Mouse (Mus musculus) telencephalon, adult 2 months (tissue): Measurements from ENCODE around the gene Agxt2.

Experiments used
- DNase-seq: peaks from one replicate; pipeline ENCODE4 v3.0.0-alpha.2; 2011; ENCODE audit warnings: low read depth, low spot score

Agxt2 gene

DNA sequence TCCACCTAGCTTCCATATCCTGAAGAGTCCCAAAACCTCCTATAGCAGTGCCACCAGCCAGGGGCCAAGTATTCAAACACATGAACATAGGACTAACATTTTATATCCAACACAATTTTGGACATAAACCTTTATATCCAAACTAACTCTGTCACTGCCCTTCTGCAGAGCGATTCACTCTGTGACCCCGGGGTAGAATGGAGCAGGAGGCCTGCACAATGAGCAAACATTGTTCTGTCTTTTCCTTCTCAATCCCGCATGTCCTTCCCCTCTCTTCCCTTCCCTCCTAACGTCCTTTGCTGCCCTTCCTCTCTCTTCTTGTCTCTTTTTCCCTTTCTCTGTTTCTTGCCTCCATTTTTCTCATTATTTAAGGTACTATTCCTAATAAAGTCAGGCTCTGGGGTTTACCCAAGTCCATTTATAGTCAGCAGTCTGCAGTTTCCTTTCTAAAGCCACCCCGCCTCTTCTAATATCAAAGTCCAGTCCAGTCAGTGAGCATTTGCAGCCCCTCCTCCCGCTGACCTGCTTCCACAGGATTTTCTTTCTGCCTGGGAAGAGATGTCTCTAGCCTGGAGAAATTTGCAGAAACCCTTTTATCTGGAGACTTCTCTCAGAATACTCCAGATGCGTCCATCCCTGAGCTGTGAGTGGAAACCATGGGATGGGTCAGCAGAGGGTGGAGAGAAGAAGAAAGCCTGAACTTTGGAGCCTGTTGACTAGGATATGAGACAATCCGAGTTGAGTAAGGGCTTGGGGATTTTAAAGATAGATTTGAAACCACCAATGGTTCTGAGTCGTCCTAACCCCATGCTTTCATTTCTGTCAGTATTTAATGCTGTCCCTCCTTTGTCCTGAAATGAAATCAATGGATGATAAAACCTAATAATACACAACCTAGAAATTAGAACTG, at the start of gene Agxt2:
Gene Agxt2, plus strand, starts transcription at position 494 of the 910 bp plus-strand sequence.
- DNase-seq = no peak

GRCm38 (mm10) chr15:10311826-10312225, 46.5 kb upstream of the Agxt2 start:
- DNase-seq = no peak

GRCm38 (mm10) chr15:10313522-10314455, 44.5 kb upstream of the Agxt2 start:
- DNase-seq = peak; percentile 45

GRCm38 (mm10) chr15:10325080-10325479, 33.3 kb upstream of the Agxt2 start, which contains the start of gene Gm21973:
Gene Gm21973, plus strand, starts transcription at chr15:10325380.
- no peak for DNase-seq

DNA sequence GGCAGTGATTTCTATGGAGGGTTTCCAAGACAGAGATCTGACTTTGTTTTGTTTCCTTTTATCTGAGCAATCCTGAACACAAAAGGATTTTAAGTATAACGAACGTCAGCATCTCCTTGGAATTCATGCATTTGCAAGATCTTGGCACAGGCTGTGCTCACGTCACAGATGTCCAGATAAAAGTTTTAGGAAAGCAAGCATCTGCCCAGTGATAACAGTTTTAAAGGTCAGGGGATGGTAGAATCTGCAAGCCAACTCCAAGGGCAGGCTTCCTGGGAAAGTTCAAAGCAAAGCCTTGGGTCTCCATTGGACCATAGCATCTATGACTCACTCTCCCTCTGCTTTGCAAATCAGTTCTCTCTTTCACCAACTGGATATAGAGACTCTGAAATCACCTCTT, 27.7 kb upstream of the Agxt2 start:
- DNase-seq = no peak

- no peak for DNase-seq
These were observed 25.8 kb upstream of the Agxt2 start for GRCm38 (mm10) chr15:10332566-10332965.

DNA sequence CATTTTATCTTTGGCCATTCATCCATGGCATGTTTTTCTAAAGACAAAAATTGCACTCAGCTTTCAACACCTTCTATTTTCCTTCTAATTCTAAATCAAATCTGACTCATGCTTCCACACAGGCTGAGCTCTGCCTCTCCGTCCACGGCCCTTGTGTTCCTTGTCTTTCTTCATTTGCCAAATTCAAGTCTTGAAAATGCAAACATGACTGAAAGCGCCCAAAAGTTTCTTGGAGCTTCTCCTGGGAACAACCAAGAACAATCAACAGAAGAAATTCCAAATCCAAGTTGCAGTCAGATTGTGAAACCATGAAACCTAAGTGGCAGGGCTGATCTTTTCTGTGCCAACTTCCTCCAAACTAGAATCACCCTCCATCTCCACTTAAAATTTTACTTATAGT, 19.7 kb upstream of the Agxt2 start:
- no peak for DNase-seq

GRCm38 (mm10) chr15:10347044-10347443, 11.3 kb upstream of the Agxt2 start:
- DNase-seq = no peak

DNA sequence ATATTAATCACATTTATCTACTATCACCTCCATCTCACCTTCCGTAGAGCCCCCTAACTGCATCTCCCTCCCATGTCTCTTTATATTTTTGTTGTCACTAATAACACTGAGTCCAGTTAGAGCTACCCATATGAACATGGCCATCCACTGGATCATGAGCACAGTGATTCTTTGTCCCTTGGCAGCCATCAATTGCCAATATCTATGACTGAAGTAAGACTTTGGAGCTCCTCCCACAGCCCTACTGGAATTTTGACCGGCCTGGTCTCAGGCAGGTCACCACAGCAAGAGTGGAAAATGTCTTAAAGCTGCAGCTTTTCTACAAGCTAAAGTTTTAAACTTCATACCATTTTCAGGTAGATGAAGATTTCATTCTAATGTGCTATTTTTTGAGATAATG, 8.0 kb downstream of the Agxt2 start:
- DNase-seq = no peak

- no peak for DNase-seq
These were observed 17.1 kb downstream of the Agxt2 start for GRCm38 (mm10) chr15:10375404-10375803.

DNA sequence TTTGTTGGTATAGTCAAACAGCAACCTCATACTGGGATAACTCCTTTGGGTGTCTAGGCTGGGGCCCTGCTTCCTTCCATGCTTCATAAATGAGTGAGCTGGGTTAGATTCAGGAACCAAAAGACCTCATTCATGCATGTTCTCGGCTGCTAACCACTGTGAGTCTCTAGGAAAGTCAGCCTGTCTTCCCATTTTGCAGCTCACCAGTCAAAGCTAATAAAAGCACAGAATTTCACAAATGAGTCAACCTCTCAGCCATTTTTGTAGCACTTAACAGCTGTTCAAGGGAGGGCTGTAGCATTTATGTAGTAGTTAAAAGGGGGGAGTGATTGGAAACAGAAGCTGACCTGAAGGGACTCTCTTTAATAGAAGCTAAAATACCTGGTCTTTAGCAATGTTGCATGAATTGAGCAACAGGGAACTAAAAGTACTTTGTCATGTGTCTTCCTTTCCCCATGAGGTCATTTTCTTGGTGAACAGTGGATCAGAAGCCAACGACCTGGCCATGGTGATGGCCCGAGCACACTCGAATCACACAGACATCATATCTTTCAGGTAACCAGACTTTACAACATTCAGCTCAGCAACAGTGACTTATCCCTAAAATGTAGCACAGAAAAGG, 20.1 kb downstream of the Agxt2 start:
- peak; percentile 26 for DNase-seq

DNA sequence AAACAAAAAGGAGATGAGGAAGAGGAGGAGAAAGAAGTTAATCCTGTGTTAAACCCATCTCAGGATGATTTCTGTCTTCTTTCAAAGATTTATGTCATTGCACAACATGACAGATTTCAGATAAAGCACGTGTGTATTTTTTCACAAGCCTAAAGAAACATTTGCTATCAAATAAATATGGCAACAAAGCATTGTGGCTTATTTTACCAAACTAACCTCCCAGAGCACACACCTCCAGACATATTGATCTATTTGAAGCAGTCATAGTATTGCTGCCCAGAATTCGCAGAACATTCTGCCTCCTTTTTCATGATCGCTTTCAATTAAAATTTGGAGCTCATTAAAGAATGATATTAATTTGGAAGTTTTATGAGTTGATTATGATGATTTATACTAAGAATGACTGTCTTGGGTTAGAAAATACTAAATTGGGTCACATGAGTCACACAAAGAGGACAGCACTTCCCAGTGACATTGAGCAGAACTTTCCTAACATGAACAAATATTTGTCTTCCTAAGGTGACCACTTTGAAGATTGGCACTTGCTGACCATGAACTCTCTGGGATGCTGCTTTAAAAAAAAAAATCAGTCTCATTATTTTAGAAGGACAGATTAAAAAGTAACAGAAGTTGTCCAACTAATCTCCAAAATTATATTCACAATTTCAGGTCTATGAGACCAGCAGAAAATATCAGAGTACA, 21.6 kb downstream of the Agxt2 start:
- DNase-seq = no peak

DNA sequence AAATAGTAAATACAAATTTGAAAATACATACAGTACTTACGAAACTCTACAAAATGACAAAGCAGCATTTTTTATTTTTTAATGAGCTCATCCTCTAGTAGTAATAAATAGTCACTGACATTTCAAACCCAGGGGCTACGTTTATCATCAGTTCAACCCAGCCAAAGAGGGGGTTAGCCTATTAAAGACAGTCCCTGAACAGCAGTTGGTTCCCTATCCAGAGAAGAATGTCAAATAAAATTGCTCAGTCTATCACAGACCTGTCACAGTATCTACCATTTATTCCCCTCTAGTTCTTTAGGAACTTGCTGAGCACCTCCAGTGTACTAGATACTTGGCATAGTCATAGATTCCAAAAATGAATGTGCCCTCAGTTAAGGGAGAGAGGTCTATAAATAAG, 28.9 kb downstream of the Agxt2 start:
- DNase-seq = no peak

DNA sequence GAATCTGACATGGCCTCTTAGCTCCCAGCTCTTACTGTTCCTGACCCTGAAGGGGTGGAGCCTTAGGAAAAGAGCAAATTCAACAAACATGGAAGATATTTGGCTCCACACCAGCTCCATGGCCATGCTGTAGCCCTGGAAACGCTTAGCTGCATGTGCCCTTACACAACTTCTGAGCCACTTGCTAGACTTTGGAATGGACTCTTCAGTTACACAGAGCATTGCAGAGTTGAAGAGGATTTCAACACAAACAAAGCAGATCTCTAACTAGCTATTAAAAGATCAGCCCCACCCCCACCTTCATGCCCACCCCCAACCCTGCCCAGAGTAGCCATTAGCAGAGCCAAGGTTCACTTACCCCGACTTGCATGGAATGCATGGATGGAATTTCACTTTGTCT, 41.5 kb downstream of the Agxt2 start:
- no peak for DNase-seq

- peak; percentile 49 for DNase-seq
These were observed 42.1 kb downstream of the Agxt2 start for GRCm38 (mm10) chr15:10400415-10400814.

DNA sequence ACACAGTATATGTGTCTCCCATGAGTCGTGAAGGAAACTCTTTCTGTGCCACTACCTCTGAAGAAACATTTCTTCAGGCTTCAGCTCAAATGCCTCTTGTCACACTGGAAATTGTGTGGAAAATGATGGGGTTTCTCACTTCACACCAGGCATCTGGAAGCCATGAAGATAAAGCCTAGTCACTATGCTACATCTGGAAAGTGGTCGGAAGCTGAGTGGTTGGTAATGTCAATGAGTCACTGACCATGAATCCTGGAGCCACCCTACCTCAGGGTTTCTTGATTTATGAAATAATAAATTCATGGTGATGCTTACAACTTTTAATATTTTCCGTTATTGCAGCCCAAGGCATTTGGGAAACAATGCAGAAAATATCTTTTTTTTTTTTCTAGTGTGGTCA, 51.5 kb downstream of the Agxt2 start:
- DNase-seq = no peak

DNA sequence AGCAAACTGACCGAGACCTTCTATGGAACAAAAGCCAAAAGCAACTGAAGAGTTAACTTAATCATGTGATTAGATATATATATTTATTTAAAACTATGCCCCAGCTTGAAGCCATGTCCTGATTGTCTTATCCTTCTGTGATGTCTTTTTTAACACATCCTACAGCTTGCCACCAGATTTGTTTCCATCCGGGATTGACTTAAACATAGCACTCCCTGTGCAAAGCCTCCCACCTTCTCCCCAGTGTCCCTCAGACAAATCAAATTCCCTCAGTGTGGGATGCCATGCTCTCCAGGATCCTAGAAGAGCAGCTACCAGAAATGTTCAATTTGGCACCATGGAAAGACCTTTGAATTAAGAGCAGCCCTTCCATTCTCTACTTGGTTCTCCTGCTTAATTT, 52.5 kb downstream of the Agxt2 start:
- peak; percentile 76 for DNase-seq

GRCm38 (mm10) chr15:10413656-10414055, 55.3 kb downstream of the Agxt2 start:
- DNase-seq = peak; percentile 79

GRCm38 (mm10) chr15:10421138-10421784, 62.9 kb downstream of the Agxt2 start:
- DNase-seq = no peak

GRCm38 (mm10) chr15:10421785-10422144, 63.4 kb downstream of the Agxt2 start:
- no peak for DNase-seq

DNA sequence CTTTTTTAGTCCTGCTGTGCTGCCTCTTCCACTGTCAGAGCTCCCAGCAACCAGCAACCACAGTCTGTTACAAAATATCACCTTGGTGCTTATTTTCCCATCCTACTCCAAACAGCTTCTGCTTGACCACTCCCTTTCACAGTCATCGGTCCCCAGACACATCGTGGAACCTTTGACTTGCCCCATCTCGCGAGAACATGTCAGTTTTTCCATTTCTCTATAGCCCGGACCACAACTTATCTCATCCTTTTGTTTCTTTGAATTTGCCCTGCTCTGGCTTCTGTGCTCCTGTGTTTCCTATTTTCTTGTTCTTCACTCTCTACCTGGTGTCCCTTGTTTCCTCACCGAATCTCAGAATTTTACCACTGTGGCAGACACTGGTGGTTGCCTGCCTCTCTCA, 67.8 kb downstream of the Agxt2 start:
- DNase-seq = no peak
